Mouse (Mus musculus) kidney, adult 9 months (tissue): ENCODE data around the gene Atp5f1.

Experiments used
- DNase-seq: peaks from one replicate; pipeline ENCODE4 v3.0.0; 2022

Atp5f1 gene

DNA sequence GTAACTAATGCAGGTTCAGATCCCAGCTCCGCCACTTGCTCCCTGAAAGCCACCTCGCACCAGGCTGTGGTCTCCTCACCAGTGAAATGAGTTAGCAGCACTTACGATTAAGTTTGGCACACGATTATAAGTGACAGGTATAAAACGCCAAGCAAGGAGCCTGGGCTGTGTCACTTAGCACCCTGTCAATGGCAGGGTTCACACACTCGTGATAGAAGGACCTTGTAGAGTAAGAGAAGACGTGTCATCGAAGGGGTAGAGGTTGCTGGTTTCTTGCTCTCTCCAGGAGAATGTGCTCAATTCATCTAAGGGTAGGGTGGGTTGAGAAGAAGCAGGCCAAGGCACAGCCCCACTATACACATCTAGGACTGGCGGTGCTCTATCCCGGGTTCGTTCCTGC is 61.0 kb downstream of the Atp5f1 start:
- DNase-seq = no peak

GRCm38 (mm10) chr3:105898325-105898724 is 61.6 kb downstream of the Atp5f1 start:
- DNase-seq = peak; percentile 23

GRCm38 (mm10) chr3:105896811-105897210 is 63.1 kb downstream of the Atp5f1 start:
- no peak for DNase-seq

- peak; percentile 88 for DNase-seq
Observed at GRCm38 (mm10) chr3:105894601-105895592, 65.0 kb downstream of the Atp5f1 start.

DNA sequence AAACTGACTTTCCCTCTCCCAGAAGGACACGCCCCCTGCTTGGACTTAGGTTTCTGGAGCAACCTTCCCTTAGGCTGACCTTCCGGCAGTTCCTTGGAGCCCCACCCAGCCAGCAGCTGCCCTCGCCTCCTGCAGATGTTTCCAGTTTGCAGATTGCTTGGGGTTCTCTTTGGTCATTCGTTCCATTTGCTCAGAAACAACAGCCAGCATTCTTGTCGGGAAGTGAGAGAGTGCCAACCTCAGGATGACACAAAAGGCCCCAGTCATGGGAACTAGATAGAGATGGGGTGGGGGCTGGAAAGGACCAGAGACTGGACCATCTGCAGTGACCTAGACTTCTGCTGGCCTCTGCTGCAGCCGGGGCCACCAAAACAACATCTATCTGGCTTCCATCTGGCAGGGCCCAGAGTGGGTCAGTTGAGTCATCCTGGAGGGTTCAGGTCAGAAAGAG is 65.9 kb downstream of the Atp5f1 start:
- DNase-seq = peak; percentile 34
